Mouse (Mus musculus): ENCODE results near the gene Atf7ip.

DNA sequence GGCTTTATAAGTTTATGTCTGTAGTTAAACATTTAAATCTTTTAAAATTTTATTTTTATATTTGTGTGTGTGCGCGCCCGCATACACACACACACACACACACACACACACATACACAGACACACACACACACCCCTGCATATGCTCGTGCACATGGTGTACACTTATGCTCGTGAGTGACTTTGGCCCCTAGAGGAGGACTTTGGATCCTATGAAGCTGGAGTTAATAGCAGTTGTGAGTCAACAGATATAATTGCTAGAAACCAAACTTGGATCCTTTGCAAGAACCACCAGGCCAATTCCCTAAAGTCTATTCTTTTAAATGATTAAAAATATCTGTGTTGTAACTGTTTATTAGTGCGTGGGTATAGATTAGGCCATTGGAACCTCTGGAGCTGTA lies 42.8 kb downstream of the Atf7ip start:
- TF ChIP-seq POLR2A (IDR thresholded peaks at IDR 0.05; ENCODE audit: low read depth, low read length), result no peak
- TF ChIP-seq CTCF (IDR thresholded peaks at IDR 0.05; ENCODE audit: borderline replicate concordance, insufficient read depth, low read length), result no peak
